Mouse (Mus musculus) embryo, embryonic 10 days (tissue): ENCODE measurements around the gene Clybl.

Experiments
- DNase-seq: peaks from one replicate; pipeline ENCODE4 v3.0.0-alpha.2; 2015; ENCODE audit warnings: low spot score

The Clybl gene

DNA sequence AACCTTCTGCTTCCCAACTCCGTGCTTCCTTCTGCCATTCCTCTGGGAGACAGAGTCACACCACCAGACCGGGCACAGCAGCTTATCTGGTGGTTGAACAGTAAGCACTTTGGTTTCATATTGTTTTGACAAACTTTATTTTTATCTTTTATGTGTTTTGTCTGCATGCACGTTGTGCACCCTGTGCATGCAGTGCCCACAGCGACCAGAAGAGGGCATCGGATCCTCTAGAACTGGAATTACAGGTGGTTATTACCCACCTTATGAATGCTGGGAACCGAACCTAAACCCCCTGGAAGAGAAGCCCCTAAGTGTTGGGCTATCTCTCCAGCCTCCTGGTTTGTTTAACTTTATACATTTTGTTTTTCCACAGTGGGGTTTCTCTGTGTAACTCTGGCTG, 130.9 kb downstream of the Clybl start:
- no peak for DNase-seq

- DNase-seq = no peak
These were observed 131.8 kb downstream of the Clybl start for GRCm38 (mm10) chr14:122313328-122313727.

DNA sequence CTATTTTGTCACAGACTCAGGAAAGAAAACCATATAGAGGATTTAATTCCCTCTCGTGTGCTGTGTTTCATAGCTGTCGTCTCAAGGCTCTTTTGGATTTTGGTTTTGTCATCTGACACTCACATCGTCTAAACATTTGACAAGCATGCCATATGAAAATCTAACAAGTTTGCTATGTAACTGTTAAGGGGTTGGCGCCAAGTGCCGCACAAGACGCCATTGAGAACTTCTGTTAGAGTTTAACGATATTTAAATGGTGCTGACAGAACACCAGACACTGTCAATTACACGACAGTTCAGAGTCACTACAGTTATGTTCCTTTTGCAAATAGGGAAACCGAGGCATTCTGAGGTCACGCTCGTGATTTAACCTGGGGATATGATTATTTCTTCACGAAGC, 134.2 kb downstream of the Clybl start:
- no peak for DNase-seq

DNA sequence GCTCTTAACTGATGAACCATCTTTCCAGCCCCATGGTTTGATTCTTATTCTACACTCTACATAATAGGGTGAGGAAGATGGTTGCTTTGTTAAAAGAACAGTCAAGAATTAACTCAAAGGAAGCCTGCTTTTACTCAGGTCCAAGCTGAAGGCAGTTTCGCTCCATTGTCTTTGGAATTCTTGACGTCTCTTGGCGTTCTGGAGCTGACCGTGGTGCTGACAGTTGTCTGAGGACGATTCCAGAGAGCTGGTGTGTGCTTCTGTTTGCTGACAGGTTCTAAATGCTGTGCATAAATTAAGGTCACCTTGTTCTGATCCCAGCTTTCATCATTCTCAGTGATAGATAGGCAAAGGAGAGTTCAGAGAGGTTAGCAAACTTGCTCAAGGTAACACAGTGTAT, 140.6 kb downstream of the Clybl start:
- peak; percentile 84 for DNase-seq

DNA sequence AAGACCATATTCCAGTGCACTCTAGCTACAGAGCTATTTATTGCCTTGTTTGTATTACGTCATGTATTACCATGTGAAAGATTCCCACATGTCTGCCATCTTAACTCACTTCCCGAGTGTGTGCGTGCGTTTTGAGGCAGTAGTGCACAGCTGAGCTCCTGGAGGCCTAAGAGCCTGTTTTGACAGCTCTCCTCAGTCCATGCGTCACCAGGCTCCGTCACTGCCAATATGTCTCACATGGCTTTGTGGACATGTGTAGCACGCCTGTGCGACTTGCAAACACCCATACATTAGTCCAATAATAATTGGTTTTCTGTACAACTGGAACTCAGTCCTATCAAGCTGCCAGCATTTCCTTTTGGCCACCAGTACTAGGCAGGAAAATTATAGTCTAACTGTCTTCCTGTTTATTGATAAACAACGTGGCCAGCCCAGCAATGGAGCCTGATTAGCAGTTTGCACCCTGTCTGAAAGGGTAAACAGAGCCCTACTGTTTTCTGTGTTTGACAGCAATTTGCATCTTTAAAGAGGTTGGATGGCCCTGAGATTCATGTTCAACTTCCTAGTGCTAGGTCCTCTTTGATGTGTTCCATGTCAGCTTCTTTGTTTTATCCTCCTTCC, 142.4 kb downstream of the Clybl start:
- DNase-seq = no peak

DNA sequence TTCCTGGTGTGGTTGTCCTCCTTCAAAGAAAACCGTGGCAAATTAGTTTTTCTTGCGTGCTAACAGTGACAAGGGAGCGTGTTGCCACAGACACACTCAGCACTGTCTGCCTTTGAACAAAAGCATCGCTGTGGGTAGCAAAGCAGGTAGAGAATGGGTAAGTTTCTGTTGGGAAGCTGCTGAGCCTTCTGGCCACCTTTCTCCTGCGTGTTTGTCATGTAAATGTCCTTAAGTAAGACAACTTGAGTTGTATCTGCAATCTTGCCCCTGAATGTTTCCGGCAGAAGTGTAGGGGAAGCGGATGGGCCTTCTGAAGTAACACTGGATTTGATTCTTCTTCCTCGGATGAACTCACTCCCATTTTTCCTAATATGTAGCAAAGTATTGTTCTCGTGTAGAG, 148.6 kb downstream of the Clybl start:
- DNase-seq = no peak

DNA sequence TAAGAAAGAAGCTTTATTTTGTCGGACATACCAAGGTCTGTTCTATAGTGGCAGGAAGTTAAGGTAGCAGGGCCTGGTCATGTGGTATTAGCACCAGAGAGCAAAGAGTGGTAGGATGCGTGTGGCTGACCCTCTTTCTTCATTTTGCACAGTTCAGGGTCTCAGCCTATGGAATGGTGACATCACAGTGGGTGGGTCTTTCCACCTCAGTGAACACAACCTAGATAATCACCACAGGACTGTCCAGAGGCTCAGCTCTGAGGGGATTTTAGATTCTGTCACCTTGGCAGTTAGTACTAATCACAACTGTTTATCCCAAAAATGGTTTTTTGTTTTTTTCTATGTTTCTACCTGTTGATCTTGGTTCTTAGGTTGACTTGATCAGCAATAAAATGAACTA, 149.2 kb downstream of the Clybl start:
- DNase-seq = no peak

DNA sequence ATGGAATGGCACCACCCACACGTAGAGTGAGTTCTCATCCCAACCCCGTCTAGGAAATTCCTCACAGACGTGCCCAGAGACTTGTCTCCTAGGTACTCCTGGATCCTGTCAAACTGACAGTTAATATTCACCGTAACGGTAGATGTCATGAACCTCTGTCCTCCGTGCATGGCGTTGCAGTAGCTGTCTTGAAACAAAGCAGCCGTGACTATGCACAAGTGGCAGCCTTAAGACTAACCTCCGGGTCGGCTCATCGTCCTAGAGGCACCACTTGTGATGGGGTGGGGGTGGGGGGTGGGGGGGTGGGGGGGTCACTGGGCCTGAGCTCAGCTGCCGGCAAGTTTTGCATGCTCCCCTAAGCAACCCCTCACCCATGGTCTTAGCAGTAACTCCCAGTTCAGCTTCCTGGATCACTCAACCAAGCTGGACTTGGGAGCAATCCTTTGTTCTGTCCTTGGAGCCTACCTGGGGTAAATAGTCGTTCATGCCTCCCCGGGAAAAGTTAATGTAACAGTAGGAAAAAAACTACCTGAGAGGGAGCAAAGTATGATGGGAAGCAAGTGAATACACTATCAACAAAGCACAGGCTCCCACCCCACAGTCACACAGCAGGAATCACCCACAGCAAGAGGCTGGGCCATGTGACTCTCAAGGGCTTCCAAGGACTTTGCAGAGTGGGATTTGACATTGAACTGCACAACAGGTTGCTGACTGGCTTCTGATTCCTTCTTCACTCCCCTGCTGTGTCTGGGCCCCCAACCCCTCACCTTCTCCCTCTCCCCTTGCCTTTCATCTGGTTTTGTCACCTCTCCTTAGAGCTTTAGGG, 150.3 kb downstream of the Clybl start:
- DNase-seq = peak; percentile 52

GRCm38 (mm10) chr14:122336957-122337356, 155.5 kb downstream of the Clybl start:
- DNase-seq = no peak

DNA sequence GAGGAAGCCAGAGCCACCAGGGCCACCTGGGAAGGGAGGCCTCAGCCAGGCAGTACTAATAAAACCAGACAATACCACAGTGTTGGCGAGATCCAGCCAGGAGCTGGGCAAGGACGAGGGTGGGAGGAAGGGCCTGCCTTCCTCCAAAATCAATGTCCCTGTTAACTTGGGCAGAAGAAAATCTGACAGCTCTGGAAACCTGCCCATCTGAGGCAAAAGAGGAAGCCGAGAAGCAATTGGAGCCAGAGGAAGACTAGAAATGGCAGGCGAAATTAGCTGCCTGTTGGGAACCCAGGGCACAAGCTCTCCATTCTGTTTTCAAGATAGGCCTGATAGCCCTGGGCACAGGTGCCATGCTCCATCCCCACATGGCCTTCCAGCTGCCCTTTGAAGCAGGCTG, 157.3 kb downstream of the Clybl start:
- no peak for DNase-seq

GRCm38 (mm10) chr14:122340141-122340540, 158.6 kb downstream of the Clybl start:
- DNase-seq = no peak

- no peak for DNase-seq
These were observed 160.3 kb downstream of the Clybl start for GRCm38 (mm10) chr14:122341591-122342360.

GRCm38 (mm10) chr14:122344272-122345224, 163.0 kb downstream of the Clybl start:
- DNase-seq = no peak

DNA sequence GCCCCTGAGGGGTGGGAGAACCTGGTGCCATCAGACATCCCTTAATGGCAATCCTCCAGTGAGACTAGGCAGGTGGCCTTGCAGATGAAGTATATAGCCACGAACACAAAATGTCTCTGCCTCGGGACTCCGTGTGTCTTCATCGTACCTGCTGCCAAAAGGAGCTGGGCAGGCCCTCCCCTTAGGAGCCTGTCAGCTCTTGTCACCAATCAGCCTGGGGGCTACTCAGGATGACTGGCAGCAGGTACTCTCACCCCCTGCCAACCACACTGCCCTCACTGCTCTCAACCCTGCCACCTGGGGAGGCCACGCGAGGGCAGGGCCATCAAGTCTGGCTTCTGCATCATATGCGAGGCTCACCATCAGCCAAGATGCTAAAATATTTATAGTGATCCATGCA, 166.6 kb downstream of the Clybl start:
- DNase-seq = no peak

GRCm38 (mm10) chr14:122349326-122349725, 167.8 kb downstream of the Clybl start:
- DNase-seq = no peak

GRCm38 (mm10) chr14:122349761-122350160, 168.3 kb downstream of the Clybl start:
- DNase-seq = no peak

- DNase-seq = no peak
These were observed 169.3 kb downstream of the Clybl start for GRCm38 (mm10) chr14:122350766-122351165.

DNA sequence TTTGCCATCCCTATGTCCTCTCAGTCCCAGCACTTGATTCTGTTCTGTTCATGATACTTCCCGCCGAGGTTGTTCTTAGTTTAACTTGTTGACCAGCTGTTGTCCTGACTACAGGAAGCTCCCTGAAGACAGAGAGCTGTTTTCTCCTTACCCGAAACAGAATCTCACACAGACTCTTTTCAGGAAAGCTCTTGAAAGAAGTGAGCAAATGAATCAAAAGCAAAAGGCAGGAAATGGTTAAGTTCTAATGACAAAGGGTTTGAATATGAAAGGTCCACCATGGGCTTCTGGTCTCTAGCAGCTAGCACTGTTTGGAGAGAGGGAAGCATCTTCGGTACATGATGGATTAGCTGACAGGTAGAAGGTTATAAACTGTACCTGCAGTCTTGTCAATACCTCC, 175.8 kb downstream of the Clybl start:
- no peak for DNase-seq

DNA sequence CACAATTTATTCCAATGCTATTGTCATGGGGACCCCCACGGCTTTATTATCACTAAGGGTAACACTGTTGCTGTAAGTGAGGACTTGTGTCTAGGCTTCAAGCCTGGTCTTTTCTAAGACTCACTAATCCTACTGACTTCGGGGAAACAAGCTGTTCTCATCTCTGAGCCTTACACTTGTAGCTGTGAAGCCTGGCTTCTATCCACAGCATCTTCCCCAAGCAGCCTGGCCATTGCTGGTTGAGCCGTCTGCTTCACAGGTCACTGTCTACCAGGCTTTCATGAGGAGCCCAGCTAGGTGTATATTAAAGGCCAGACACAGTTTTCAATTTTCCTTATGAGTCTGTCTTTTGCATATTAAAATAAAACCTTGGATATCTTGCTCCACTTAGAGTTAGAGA, 177.1 kb downstream of the Clybl start:
- DNase-seq = no peak

DNA sequence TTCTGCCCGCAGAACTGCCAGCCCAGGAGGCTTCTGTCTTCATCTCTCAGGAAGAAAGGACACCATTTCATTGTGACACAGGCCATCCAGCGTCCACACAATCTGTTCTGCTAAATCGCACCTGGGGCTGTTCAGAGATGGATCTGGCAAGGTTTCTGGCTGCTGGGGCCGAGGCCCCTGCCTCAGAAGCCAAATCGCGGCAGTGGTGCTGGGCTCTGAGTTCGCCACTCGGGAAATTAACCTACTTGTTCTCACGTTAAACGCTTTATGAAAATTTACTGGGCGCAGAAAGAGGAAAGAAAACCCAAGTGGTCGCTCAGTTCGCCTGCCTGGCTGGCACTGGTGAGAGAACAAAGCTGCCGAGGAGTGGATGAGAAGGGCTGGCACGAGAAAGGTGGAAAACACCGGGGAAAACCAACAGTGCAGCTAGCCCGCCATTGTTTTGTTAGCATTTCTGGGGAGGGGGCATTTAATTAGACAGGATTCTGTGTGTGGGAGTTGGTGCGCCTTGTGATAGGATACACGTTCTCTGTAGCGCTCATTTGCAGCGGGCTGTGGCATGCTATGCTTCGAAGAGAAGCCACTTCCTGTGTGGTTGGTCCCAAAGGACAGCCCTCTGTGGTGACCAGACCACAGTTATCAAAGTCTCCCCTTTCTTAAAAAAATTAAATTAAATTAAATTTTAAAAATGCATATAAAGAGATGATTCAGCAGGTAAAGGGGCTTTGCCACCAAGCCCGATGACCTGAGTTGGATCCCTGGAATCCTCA, 177.8 kb downstream of the Clybl start:
- DNase-seq = no peak

GRCm38 (mm10) chr14:122361807-122362206, 180.3 kb downstream of the Clybl start:
- no peak for DNase-seq
